Mouse (Mus musculus) lung, postnatal 4 days (tissue): Measurements from ENCODE around the gene Scn2b.
A peak's percentile ranks its signal among the peaks of the same experiment; 100 is the strongest.

Source experiments
- DNase-seq, 2 experiments: peaks; one replicate each; pipeline ENCODE4 v3.0.0; 2021

Gene Scn2b

DNA sequence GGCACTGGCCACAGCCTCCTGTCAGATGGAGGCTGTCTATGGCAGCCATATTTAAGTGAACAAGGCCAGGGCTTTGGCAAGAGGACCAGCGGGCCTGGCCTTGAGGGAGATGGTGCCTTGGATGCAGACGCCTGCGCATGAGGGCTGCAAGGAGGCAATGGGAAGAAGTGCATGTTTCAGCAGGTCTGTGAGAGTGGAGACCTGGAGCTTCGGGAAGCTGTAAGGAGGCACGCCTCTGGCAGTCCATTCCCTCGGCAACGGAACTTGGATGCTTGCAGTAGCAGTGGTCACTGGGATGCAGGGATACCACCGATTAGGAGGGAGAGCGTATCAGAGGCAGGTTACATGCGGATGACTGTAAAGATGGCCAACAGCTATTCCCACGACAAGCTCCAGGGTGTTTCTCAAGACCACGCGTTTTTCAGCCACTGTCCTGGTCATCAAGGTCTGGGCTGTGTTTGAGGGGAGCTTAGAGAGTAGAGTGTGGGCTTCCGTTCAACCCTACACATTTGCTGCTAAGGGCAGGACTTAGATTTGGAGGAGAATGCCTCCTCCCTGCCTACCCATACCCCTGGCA is 2.5 kb downstream of the Scn2b start:
- no peak for DNase-seq

DNA sequence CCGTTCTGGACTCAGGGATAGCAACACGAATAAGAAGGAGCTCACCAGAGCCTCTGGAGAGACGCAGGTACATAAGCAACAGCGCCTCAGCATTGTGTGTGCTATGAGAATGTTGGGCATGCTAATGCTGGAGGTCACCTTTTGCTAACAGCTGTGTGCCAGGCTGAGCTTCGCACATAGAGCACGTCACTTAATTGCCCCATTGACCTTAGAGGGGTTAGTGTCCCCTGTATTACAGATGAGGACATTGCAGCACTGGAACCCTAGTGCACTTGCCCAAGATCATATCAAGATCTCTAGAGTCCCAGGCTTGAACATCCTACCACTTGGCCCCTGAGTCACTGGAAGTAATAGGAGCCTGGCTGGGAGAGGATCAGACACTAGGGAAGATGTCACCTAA is 3.0 kb downstream of the Scn2b start:
- DNase-seq, result no peak

- no peak for DNase-seq
Observed at GRCm38 (mm10) chr9:45121001-45121400, 3.4 kb downstream of the Scn2b start.

DNA sequence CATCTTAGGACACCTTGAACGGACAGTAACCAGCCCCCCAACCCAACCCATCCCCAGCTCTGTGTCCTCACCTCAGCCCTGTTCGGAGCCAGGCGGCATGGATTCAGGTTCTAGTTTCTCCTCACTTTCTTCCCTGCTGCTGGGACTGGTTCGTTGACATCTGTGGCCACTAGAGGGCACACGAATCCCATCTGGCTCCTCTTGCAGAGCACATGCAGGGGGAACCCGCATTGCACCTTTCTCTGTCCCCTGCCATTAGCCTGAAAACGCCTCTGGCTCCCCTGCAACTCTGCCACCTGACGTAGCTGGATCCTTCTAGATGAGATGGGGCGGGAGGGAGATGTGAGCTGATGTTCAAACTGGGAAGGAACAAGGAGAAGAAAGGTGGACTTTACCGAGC is 4.2 kb downstream of the Scn2b start:
- DNase-seq, result peak; percentile 69 to 81

DNA sequence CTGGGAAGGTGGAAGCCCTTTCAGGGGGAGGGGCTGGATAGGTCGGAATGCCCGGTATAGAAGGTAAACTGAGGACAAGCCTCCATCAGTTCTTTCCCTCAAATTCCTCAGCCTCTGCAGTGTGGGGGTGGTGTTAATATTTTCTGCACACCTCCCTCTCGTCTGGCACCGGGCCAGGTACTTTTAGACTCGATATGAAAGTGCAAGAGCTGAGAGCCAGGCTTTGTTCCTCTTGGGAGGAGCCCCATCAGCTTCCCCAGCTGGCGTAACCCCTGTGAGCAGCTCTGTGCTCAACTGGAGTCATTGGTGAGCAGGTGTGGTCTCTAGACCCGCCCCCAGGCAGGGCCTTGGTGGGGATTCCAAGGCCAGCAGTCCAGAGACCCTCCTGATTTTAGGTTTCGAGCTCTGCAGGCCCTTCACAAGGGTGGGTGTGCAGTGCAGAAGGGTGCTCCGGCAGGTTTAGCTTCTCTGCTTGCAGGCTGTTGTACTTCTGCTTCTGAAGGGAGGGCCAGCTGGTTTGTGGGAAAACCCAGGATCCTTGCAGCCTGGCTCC is 4.7 kb downstream of the Scn2b start:
- peak; percentile 50 to 60 for DNase-seq

- no peak for DNase-seq
Observed at GRCm38 (mm10) chr9:45125211-45125610, 7.6 kb downstream of the Scn2b start.

DNA sequence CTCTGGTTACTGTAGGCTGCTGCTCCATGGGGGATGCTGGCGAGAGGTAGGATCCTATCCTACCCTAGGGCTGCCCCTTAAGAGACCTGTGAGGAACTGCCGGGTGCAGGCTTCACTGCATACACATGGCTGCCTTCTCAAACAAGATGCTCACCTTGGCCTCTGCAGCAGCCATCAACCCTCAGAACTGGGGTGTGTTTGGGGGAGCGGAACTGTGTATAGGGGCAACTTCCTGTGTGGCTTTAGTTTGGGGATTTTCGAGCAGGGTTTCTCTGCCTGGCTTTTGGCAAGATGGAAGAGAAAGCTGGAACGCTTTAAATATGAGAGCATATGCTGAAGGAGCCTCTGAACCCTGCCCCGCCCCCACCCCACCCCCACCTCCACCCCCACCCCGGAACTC is 9.4 kb downstream of the Scn2b start:
- DNase-seq, result no peak

- no peak for DNase-seq
Observed at GRCm38 (mm10) chr9:45130119-45130518, 12.5 kb downstream of the Scn2b start.

- DNase-seq, result peak; percentile 44 to 66
Observed at GRCm38 (mm10) chr9:45133484-45134310, 16.1 kb downstream of the Scn2b start.

DNA sequence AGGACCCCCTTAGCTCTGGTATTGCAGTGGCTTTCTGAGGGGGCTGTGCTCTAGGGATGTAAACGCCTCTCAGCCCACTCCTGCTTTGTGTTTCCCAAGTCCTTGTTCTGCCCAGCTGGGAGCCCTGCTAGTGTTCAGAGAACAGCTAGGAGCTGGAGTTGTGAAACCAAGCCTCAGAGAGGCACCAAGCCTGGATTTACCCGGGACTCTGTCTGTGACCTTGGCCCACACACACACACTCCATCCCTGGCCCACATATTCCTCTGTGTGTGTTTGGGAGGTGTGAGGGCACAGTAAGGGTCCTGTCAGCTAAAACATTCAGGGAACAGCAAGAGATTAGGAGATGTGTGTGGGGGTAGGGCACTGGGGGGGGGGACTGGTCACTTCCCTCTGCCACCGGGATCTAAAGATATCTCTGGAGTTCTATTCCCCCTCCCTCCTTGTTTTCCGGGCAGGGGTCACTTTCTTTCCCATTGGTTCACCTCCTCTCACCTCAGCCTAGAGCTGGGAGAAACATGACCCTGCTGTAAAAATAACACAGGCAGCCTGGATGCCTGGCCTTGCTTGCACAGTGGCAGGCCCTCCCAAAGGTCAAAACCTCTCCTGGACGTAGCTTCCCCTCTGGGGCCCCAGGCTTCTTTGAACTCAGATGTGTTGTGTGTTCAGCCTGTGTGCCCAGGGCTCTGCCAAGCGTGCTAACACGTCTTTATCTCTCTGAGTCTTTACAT is 19.0 kb downstream of the Scn2b start:
- DNase-seq, result no peak

GRCm38 (mm10) chr9:45138191-45139032 is 20.8 kb downstream of the Scn2b start, which contains the start of gene Scn4b:
TSS of gene Scn4b (plus strand) at chr9:45138395.
- peak; percentile 33 to 50 for DNase-seq

GRCm38 (mm10) chr9:45139082-45139481 is 21.5 kb downstream of the Scn2b start:
- DNase-seq, result no peak

DNA sequence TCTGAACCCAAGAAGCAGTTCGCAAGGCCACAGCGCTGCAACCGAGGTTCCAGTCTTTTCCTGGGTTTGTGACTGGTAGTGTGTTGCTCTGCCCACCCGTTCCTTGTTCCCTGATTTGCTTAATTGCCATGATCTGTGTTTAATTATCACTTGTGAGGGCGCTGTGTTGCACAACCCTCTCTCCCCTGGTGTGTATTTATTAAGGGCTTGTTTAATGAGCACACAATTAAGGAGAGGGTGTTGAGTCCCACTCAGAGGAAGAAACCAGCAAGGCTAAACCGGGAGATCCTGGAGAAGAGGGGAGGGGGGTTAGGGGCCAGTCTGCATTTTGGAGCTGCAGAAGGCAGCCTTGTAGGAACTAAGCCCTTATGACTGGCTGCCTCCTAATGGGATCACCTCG is 23.4 kb downstream of the Scn2b start:
- DNase-seq, result no peak

- DNase-seq, result no peak
Observed at GRCm38 (mm10) chr9:45142686-45143085, 25.1 kb downstream of the Scn2b start.

- peak in 1 of 2 experiments; percentile 18 for DNase-seq
Observed at GRCm38 (mm10) chr9:45145533-45146266, 28.1 kb downstream of the Scn2b start.

GRCm38 (mm10) chr9:45146267-45146597 is 28.6 kb downstream of the Scn2b start:
- peak; percentile 28 to 75 for DNase-seq

DNA sequence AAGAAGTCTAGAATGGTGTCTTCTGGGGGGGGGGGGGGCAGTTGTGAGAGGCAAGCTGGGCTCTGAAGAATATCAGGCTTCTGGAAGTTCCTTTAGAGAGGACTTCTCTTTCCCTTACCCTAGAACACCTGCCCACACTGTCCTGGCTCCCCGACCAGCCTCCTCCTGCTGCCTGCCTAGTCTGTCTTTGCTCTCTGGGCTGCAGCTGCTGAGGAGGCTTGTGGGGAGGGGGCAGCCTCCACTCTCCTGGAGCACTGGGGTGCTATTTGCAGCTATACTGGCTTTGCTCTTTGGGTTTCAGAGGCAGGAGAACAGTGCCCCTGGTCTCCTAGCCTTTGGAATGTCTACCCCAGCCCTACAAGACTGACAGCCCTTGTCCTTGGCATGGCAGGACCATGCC is 33.4 kb downstream of the Scn2b start:
- DNase-seq, result no peak

GRCm38 (mm10) chr9:45153361-45153760 is 35.8 kb downstream of the Scn2b start:
- DNase-seq, result no peak

DNA sequence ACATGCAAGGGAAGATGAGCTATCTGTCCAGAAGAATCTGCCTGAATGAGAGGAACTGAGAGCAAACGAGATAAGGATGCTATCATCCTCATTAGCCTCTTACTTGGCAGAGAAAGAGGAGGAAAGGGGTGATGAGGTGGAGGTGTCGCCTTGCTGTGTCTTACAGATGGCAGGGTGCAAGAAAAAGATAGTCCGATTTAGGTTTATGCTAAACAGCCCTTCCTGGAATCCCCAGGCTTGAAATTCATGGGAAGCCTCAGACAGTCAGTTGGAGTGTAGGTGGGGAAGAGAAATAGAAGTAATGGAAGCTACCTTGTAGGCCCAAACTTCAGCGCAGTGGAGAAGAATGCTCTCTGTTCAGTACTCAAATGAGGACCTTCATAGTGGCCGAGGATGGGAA is 50.3 kb downstream of the Scn2b start:
- no peak for DNase-seq

DNA sequence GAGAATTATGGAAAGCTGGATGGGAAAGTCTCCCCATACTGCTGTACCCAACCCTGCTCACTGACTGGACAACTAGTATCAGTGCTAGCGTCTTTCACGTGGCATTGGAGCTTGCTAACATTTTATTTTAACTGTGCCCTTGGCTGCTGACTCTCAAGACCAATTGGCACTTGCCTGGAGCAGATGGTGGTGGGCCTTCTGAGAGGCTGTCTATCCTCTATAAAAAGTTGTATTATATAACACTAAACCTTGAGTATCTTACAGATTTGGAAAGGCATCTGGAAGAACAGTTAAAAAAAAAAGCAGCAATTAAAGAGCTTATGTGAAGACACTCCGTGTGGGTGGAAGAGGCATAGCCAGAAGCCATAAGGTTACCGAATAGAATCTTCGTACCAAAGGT is 52.6 kb downstream of the Scn2b start:
- DNase-seq, result no peak

GRCm38 (mm10) chr9:45171073-45171610 is 53.6 kb downstream of the Scn2b start:
- no peak for DNase-seq

GRCm38 (mm10) chr9:45173475-45173874 is 55.9 kb downstream of the Scn2b start:
- DNase-seq, result no peak
